Mouse (Mus musculus) cerebellum, adult (tissue): ENCODE data around the gene Samhd1.

Experiments
- ATAC-seq: cut with Nextera tagmentation; 2 replicates; pipeline ENCODE4 v1.9.2; 2017; ENCODE audit warnings: mild to moderate bottlenecking, moderate library complexity, mixed read lengths; ENCODE audit not compliant: insufficient number of reproducible peaks, low FRiP score, low TSS enrichment

The Samhd1 gene

GRCm38 (mm10) chr2:157058342-157058998, 76.6 kb downstream of the Samhd1 start:
- no peak for ATAC-seq

- ATAC-seq = no peak
These were observed 77.3 kb downstream of the Samhd1 start for GRCm38 (mm10) chr2:157057758-157058157.

GRCm38 (mm10) chr2:157057186-157057585, 77.9 kb downstream of the Samhd1 start:
- no peak for ATAC-seq

GRCm38 (mm10) chr2:157055721-157056120, 79.3 kb downstream of the Samhd1 start:
- no peak for ATAC-seq

GRCm38 (mm10) chr2:157054816-157055215, 80.2 kb downstream of the Samhd1 start:
- 0 out of 2 replicates have a peak, but pooled peaks have one; percentile 6 for ATAC-seq

- ATAC-seq = no peak
These were observed 80.8 kb downstream of the Samhd1 start for GRCm38 (mm10) chr2:157054297-157054696.

- ATAC-seq = no peak
These were observed 81.3 kb downstream of the Samhd1 start for GRCm38 (mm10) chr2:157053787-157054186.

GRCm38 (mm10) chr2:157053124-157053523, 81.9 kb downstream of the Samhd1 start:
- no peak for ATAC-seq

- ATAC-seq = no peak
These were observed 82.6 kb downstream of the Samhd1 start for GRCm38 (mm10) chr2:157052448-157052847.

- no peak for ATAC-seq
These were observed 85.2 kb downstream of the Samhd1 start for GRCm38 (mm10) chr2:157049831-157050243.

GRCm38 (mm10) chr2:157048395-157049181, 86.5 kb downstream of the Samhd1 start:
- ATAC-seq = peak; percentile 41
